Mouse (Mus musculus) megakaryocyte, embryonic 14.5 days (primary cell): Measurements from ENCODE around the gene Olfr1394.

Source experiments
- FLI1 ChIP-seq: IDR thresholded peaks from 2 replicates; pipeline ENCODE4 v1.6.1; 2012; ENCODE audit warnings: low read length, inconsistent platforms, mixed read lengths
- GATA1 ChIP-seq: IDR thresholded peaks from 3 replicates; pipeline ENCODE4 v1.6.1; 2012; ENCODE audit warnings: mixed read lengths, low read length, inconsistent platforms, borderline replicate concordance

DNA sequence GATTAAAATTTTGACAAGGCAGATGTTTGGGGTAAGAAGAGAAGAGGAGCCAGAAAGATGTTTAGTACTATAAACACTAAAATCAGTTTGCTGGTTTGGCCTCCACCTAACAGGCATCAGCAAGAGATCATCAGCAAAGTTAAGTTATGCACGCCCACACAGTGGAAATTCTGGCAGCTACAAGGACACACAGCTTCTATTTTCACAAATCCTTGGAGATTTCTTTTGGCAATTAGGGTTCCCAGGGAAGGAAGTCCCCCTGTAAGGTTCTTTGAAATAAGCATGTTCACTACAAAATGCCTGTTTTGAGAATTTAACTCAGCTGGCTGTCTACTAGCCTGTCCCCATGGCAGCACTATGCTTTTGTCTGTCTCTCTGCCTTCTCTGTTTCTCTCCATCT lies 43.2 kb upstream of the Olfr1394 start:
- TF ChIP-seq GATA1 (no peak), FLI1 (no peak)
